Mouse (Mus musculus) cortical plate, adult 2 months (tissue): ENCODE data around the gene Thg1l. TPM values are rescaled to one million over a fixed set of nuclear protein-coding genes. Genes with fewer than 3 reads are reported as not detected.

ENCODE experiments used
- H3K27ac ChIP-seq: fragments of 200-500 bp; 2 replicates; pipeline ENCODE4 v1.5.1; 2012; ENCODE audit warnings: low read length, control low read depth, inconsistent platforms; ENCODE audit not compliant: insufficient read depth
- H3K4me1 ChIP-seq: fragments of 200-500 bp; 2 replicates; pipeline ENCODE4 v1.6.1; 2011; ENCODE audit warnings: low read length; ENCODE audit not compliant: control insufficient read depth, insufficient read depth
- H3K4me3 ChIP-seq: fragments of 200-500 bp; 2 replicates; pipeline ENCODE4 v1.5.1; 2011; ENCODE audit warnings: mild to moderate bottlenecking, low read length, control low read depth; ENCODE audit not compliant: insufficient read depth
- CTCF ChIP-seq: fragments of 200-500 bp; IDR thresholded peaks from 2 replicates; pipeline ENCODE4 v1.5.1; 2011; ENCODE audit warnings: mild to moderate bottlenecking, control low read depth, low read length; ENCODE audit not compliant: insufficient read depth; ENCODE audit errors: extremely low read depth
- POLR2A ChIP-seq: fragments of 200-500 bp; IDR thresholded peaks from 2 replicates; pipeline ENCODE4 v1.6.1; 2011; ENCODE audit warnings: mild to moderate bottlenecking, low read length, control low read depth; ENCODE audit not compliant: insufficient read depth; ENCODE audit errors: extremely low read depth
- polyA plus RNA-seq: library from polyadenylated mRNA; depleted of rRNA; stranded (reverse); fragments of >200 nt; gene quantifications from 2 replicates; pipeline ENCODE4 v1.2.3, GENCODE M21; 2012; rRNA removed

Gene Thg1l
- polyA plus RNA-seq, 1 experiment, result 8.2 TPM

GRCm38 (mm10) chr11:45908894-45909293, 46.4 kb downstream of the Thg1l start:
- Histone ChIP-seq H3K4me3 (no peak overlapping the region), H3K4me1 (no peaks in the 10 kb centered on the region)
- TF ChIP-seq CTCF (no peak), POLR2A (no peak)

GRCm38 (mm10) chr11:45908070-45908469, 47.2 kb downstream of the Thg1l start:
- no peak overlapping the region for H3K27ac ChIP-seq
- H3K4me3 ChIP-seq, result no peak overlapping the region
- TF ChIP-seq POLR2A (no peak), CTCF (no peak)
- H3K4me1 ChIP-seq, result no peaks in the 10 kb centered on the region

More at GRCm38 (mm10) chr11:45908894-45909293, 46.4 kb downstream of the Thg1l start:
- H3K27ac ChIP-seq, result no peak overlapping the region

- TF ChIP-seq POLR2A, result no peak
- H3K4me3 ChIP-seq, result no peak overlapping the region
Observed at GRCm38 (mm10) chr11:45907301-45907700, 48.0 kb downstream of the Thg1l start.

GRCm38 (mm10) chr11:45906109-45906786, 49.0 kb downstream of the Thg1l start:
- Histone ChIP-seq H3K4me1 (no peaks in the 10 kb centered on the region; the same call in 1 of the 2 replicates), H3K27ac (no peak overlapping the region), H3K4me3 (no peak overlapping the region)
- no peak for TF ChIP-seq POLR2A

More at GRCm38 (mm10) chr11:45907301-45907700, 48.0 kb downstream of the Thg1l start:
- Histone ChIP-seq H3K27ac (no peak overlapping the region), H3K4me1 (no peaks in the 10 kb centered on the region)

- H3K4me3 ChIP-seq, result no peak overlapping the region
- peaks cover 2% of the 10 kb centered on the region for H3K4me1 ChIP-seq
- TF ChIP-seq CTCF (no peak), POLR2A (no peak)
- no peak overlapping the region for H3K27ac ChIP-seq
Observed at GRCm38 (mm10) chr11:45900233-45901015, 54.9 kb downstream of the Thg1l start.

GRCm38 (mm10) chr11:45897392-45897791, 57.9 kb downstream of the Thg1l start:
- Histone ChIP-seq H3K4me3 (no peak overlapping the region), H3K4me1 (peaks cover 2% of the 10 kb centered on the region), H3K27ac (no peak overlapping the region)
- TF ChIP-seq POLR2A (no peak), CTCF (no peak)

Other genes starting within 250 kb of the Thg1l start
- gene Clint1, start 103.4 kb downstream of the Thg1l start, polyA plus RNA-seq, result 41.5 and 41.7 TPM in 2 replicates
- gene Lsm11, start 10.6 kb downstream of the Thg1l start, polyA plus RNA-seq, result 11.7 and 12.3 TPM in 2 replicates
- 0.04 and 0.08 TPM in 2 replicates for gene Sox30, start 24.8 kb upstream of the Thg1l start, polyA plus RNA-seq
- 6.8 and 11.1 TPM in 2 replicates for gene Gm12166, start 96.8 kb upstream of the Thg1l start, polyA plus RNA-seq
- gene Adam19, start 100.5 kb upstream of the Thg1l start, polyA plus RNA-seq, result 9.6 and 9.9 TPM in 2 replicates
- 4.0 and 4.9 TPM in 2 replicates for gene Nipal4, start 211.0 kb upstream of the Thg1l start, polyA plus RNA-seq